Mouse (Mus musculus) stomach, embryonic 16.5 days (tissue): Measurements from ENCODE around the gene Hoxa1. TPM values are rescaled to one million over a fixed set of nuclear protein-coding genes. Genes with fewer than 3 reads are reported as not detected.

Experiments used
- ATAC-seq: fragments of 200-750 bp; cut with Nextera tagmentation; 2 replicates; pipeline ENCODE4 v1.8.0; 2017; ENCODE audit warnings: moderate number of reproducible peaks, moderate TSS enrichment; ENCODE audit not compliant: insufficient read depth, low FRiP score
- H3K27ac ChIP-seq: fragments of 300-500 bp; sonication (generic); 2 replicates; pipeline ENCODE4 v1.5.1; 2014; ENCODE audit warnings: low read length
- H3K27me3 ChIP-seq: fragments of 300-500 bp; sonication (generic); 2 replicates; pipeline ENCODE4 v1.6.1; 2014; ENCODE audit warnings: low read length, control low read depth, mixed read lengths; ENCODE audit not compliant: control insufficient read depth, insufficient read depth
- H3K36me3 ChIP-seq: fragments of 300-500 bp; sonication (generic); 2 replicates; pipeline ENCODE4 v1.6.1; 2014; ENCODE audit warnings: low read length; ENCODE audit not compliant: control insufficient read depth, insufficient read depth
- H3K4me1 ChIP-seq: fragments of 300-500 bp; sonication (generic); 2 replicates; pipeline ENCODE4 v1.6.1; 2014; ENCODE audit warnings: low read length, control low read depth, mixed read lengths; ENCODE audit not compliant: control insufficient read depth, insufficient read depth
- H3K4me2 ChIP-seq: fragments of 300-500 bp; sonication (generic); 2 replicates; pipeline ENCODE4 v1.6.1; 2014; ENCODE audit warnings: low read depth, low read length, mixed read lengths
- H3K4me3 ChIP-seq: fragments of 300-500 bp; sonication (generic); replicated peaks from 2 replicates; pipeline ENCODE4 v1.5.1; 2014; ENCODE audit warnings: mild to moderate bottlenecking, low read length
- H3K9ac ChIP-seq: fragments of 300-500 bp; sonication (generic); 2 replicates; pipeline ENCODE4 v1.6.1; 2014; ENCODE audit warnings: low read length
- H3K9me3 ChIP-seq: fragments of 300-500 bp; sonication (generic); replicated peaks from 2 replicates; pipeline ENCODE4 v1.6.1; 2016; ENCODE audit warnings: low read length, control low read depth; ENCODE audit not compliant: control insufficient read depth
- WGBS: fragments of 180-500 bp; shearing (Covaris S2); extraction: QIAGEN DNeasy Blood & Tissue Kit; methylation state at CpG from one replicate; pipeline ENCODE4 v1.1.7; 2014; 5-methylcytosine and 5-hydroxymethylcytosine counted together
- polyA plus RNA-seq: library from polyadenylated mRNA; unstranded; fragments of >200 nt; fragmentation: Nextera tagmentation; extraction: Ambion mirVana; gene quantifications from 2 replicates; pipeline ENCODE4 v1.2.1, GENCODE M21; 2015

Hoxa1 gene
- polyA plus RNA-seq, 1 experiment from 2014 or later, result 1.4 TPM

DNA sequence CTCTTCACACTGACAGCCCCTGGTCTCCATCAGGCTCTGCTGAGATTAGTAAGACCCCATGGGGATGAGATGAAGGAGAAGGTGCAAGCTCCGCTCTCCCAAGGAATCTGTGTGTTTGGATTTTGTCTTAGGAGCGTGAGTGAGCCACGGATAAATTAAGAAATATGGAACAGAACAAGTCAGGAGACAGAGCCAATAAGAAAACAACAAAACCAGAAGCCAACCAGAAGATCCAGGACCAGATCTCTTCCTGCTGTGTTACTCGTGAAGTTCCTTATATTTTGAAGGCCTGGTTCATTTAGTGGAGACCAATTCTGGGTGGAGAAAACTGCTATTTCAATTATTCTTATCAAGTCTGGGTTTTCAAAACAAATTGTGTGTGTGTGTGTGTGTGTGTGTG is 6.5 kb downstream of the Hoxa1 start:
- Histone ChIP-seq H3K27ac (no peak overlapping the region), H3K4me1 (peaks cover 4% of the 10 kb centered on the region), H3K27me3 (peaks cover 20% of the 10 kb centered on the region), H3K9me3 (no peaks in the 10 kb centered on the region), H3K4me3 (no peak overlapping the region), H3K9ac (no peak overlapping the region), H3K4me2 (no peak overlapping the region), H3K36me3 (no peaks in the 10 kb centered on the region)
- ATAC-seq, result no peak
- WGBS, result 43% methylated on average over 4 of the region's 4 CpGs

DNA sequence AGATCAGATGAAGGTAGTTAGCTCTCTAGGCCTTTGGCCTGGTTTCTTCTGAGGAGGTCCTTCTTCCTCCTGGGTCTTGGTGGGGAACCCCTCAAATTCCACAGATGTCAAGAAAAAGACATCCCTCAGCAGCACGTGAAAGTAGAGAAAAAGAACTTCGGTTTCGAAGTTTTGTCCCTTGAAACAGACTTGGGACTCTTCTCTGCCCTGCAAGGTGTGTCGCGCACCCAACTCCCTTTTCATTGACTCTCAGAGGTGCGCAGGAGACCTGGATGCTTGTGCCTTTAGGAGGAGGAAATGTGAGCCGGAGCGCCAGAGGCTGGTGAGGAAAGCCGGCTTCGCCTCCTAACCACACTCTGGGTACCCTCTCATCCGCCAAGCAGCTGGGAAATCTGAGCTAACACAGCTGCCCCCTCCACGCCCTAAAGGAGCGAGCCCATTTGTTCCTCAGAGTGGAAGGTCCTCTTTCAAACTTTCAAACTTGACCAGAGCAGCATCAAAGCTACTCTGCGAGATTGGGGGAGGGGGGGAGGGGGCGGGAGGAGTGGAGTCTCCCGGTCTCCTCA is 7.6 kb downstream of the Hoxa1 start:
- Histone ChIP-seq H3K27me3 (peaks cover 17% of the 10 kb centered on the region), H3K4me2 (peak overlapping the region; percentile 36), H3K9me3 (no peaks in the 10 kb centered on the region), H3K4me1 (peaks cover 4% of the 10 kb centered on the region), H3K27ac (no peak overlapping the region), H3K9ac (no peak overlapping the region), H3K36me3 (no peaks in the 10 kb centered on the region), H3K4me3 (no peak overlapping the region)
- WGBS, result 17% methylated on average over 16 of the region's 16 CpGs
- ATAC-seq, result no peak

DNA sequence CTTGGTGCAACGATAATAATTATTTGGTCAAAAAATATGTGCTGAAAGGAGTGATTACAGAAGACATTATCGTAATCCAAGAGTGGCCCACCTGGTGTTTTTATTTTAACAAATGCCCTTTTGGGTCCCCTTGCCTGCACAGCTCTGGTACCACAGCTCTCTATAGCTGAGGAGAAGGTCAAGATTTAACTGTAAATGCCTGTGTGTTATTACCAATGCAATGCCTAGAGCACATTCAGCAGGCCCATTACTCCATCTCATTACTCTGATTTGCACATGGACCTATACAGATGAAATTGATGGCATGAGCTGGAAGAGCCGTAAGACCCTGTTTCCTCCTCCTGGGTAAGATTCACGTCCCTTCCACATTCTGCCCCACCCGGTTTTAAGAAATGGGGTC is 19.0 kb downstream of the Hoxa1 start:
- WGBS, result 79% methylated on average over 5 of the region's 5 CpGs
- Histone ChIP-seq H3K9me3 (no peaks in the 10 kb centered on the region), H3K4me2 (no peak overlapping the region), H3K27me3 (no peaks in the 10 kb centered on the region), H3K4me3 (no peak overlapping the region), H3K36me3 (no peaks in the 10 kb centered on the region), H3K9ac (no peak overlapping the region), H3K4me1 (0 out of 2 replicates have a peak, but pooled peaks cover 6% of the 10 kb centered on the region), H3K27ac (no peak overlapping the region)
- no peak for ATAC-seq

DNA sequence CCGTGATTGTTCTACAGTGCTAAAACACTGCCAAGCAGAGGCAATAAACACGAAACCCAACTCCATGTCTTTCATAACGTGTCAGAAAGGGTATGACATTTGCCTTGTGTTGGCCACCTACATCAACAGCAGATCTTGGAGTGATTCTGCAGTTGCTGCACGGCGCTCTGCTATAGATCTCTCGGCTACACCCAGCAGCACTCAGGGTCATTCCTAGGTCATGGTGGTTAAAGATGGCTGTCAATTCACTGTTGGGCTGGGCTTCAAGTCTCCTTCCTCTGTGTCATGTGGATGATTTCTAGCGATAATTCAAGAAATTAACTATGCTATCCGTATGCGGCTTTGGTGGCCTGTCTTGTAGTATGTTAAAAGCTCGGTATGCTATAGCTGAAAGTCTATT is 19.5 kb downstream of the Hoxa1 start:
- Histone ChIP-seq H3K9ac (no peak overlapping the region), H3K4me2 (no peak overlapping the region), H3K4me3 (no peak overlapping the region), H3K27me3 (no peaks in the 10 kb centered on the region), H3K9me3 (no peaks in the 10 kb centered on the region), H3K4me1 (0 out of 2 replicates have a peak, but pooled peaks cover 6% of the 10 kb centered on the region), H3K36me3 (no peaks in the 10 kb centered on the region), H3K27ac (no peak overlapping the region)
- ATAC-seq, result no peak
- WGBS, result 52% methylated on average over 10 of the region's 10 CpGs

DNA sequence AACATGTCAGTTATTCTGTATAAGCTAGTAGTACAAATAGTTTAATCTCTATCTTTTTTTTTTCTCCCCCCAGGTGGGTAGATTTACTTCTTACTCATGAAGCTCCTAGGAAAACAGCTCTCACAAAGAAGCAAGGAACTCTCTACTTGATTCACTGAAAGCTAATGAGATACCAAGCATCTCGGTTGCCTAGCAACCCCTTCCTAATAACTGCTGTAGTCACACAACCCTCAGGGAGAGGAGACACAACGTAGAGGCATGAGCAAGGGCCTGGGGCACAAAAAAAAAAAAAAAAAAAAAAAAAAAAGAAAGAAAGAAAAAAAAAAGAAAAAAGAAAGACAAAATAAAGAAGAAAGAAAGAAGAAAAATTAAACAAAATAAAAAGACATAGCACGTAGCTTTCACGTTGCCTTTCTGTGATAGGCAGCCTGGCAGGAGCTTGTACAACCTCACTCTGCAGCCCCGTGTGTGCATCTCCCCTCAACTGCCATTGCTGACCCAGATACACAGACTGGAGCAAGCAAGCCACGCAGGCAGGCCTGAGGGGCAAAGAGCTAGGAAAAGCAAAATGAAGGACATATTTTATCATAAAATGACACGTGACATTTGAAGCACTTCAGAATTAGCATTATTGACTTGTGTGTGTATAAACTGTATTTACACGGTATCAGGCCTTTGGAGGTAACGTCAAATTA is 20.1 kb downstream of the Hoxa1 start:
- H3K4me2 ChIP-seq, result no peak overlapping the region
- no peaks in the 10 kb centered on the region for H3K9me3 ChIP-seq
- H3K4me1 ChIP-seq, result 0 out of 2 replicates have a peak, but pooled peaks cover 6% of the 10 kb centered on the region
- H3K9ac ChIP-seq, result no peak overlapping the region
- no peak for ATAC-seq
- H3K4me3 ChIP-seq, result no peak overlapping the region
- H3K36me3 ChIP-seq, result no peaks in the 10 kb centered on the region
- WGBS, result 62% methylated on average over 9 of the region's 9 CpGs
- no peaks in the 10 kb centered on the region for H3K27me3 ChIP-seq
- H3K27ac ChIP-seq, result no peak overlapping the region

DNA sequence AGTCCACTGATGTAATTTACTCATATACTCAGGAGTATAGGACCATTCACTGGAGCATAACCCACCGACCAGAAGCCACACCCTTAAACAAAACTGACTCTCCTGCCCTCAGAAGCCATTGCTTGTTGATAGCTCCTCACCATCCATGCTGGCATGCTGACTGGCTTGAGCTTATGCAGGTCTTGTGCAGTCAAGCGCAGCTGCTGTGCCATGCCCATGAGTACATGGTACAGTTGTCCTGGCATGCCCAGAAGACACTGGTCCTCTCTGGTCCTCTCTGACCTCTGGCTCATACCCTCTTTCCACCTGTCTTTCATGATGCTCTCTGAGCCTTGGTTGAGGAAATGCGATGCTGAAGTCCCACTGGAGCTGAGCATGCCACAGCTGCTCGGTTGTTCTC is 34.4 kb downstream of the Hoxa1 start:
- Histone ChIP-seq H3K4me1 (no peaks in the 10 kb centered on the region), H3K27ac (no peak overlapping the region), H3K27me3 (no peaks in the 10 kb centered on the region), H3K4me3 (no peak overlapping the region), H3K9me3 (peaks cover 6% of the 10 kb centered on the region), H3K9ac (no peak overlapping the region), H3K4me2 (no peak overlapping the region), H3K36me3 (no peaks in the 10 kb centered on the region)
- ATAC-seq, result no peak
- WGBS, result 72% methylated on average over 4 of the region's 4 CpGs

DNA sequence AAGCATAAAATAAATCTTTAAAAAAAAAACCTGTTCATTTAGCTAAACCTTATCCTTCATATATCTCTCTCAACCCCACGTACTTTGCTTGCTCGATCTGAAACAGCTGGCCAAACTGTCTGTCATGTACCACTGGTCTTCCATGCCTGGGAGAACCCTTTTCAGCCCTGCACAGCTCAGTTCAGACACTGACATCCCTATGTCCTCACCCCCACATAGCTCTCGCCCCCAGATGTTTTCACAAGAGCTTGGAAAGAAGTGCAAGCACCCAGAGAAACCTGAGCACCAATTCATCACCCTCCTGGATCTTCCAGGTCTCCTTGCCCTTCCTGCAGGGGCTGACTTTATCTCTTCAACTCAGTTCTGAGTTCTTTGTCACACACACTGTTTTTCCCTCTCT is 36.9 kb downstream of the Hoxa1 start:
- no peak overlapping the region for H3K4me2 ChIP-seq
- 53% methylated on average over 3 of the region's 3 CpGs for WGBS
- no peak for ATAC-seq
- H3K9me3 ChIP-seq, result no peaks in the 10 kb centered on the region
- H3K4me1 ChIP-seq, result 0 out of 2 replicates have a peak, but pooled peaks cover 2% of the 10 kb centered on the region
- H3K27ac ChIP-seq, result no peak overlapping the region
- H3K36me3 ChIP-seq, result no peaks in the 10 kb centered on the region
- no peaks in the 10 kb centered on the region for H3K27me3 ChIP-seq
- H3K4me3 ChIP-seq, result no peak overlapping the region
- H3K9ac ChIP-seq, result no peak overlapping the region

DNA sequence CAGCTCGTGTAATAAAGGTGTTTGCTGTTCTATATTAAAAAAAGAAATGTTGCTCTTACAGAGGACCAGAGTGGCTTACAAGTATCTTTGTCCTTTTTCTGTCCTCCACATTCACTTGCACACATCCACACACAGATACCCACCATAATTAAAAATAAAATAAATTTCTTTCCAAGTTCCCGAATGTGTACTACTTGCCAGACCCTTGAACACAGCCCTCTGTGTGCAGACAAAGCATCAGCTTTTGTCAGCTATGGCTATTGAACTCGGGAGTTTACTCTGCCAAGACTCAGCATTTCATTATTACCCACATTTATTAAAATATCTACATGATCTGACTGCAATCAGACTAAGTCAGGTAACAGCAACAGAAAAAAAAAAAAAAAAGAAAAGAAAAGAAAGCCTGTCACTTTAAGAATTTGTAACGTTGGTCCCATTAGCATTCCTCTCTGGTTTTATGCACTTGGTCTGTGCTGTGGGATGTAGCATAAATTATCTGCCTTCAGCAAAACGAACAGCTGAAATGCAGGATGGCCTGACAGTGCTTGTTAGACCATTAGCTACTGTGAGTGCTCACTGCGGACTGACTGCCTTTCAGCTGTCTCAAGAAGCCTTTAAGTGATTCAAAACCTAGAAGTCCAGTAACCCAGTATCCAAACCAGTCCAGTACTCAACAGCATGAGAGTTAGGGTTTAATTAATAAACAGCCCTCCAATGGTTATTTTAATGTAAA is 39.0 kb downstream of the Hoxa1 start:
- no peak for ATAC-seq
- H3K27me3 ChIP-seq, result no peaks in the 10 kb centered on the region
- H3K36me3 ChIP-seq, result no peaks in the 10 kb centered on the region
- H3K4me1 ChIP-seq, result peaks cover 2% of the 10 kb centered on the region; the same call in 1 of the 2 replicates
- H3K9me3 ChIP-seq, result no peaks in the 10 kb centered on the region
- no peak overlapping the region for H3K27ac ChIP-seq
- no peak overlapping the region for H3K4me3 ChIP-seq
- no peak overlapping the region for H3K9ac ChIP-seq
- 25% methylated on average over 6 of the region's 6 CpGs for WGBS
- H3K4me2 ChIP-seq, result no peak overlapping the region

DNA sequence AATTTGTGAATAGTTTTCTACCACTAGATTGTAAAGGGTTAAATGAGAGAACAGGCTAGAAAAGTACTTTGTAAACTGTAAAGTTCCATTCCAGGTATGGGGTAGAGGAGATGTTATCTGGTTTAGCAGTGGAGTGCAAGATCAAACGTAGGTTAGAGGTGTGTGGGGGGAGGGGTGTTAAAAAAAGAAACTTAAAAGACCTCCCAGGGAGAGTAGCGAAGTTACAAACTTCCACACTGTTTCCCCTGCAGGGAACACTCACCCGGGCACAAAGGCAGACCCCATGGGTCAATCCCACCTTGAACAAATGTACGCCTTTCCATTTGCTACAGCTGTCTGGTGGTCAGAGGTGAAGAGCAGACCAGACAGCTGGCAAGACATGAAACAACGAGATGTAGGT is 42.2 kb downstream of the Hoxa1 start:
- Histone ChIP-seq H3K4me3 (no peak overlapping the region), H3K9ac (no peak overlapping the region), H3K36me3 (no peaks in the 10 kb centered on the region), H3K9me3 (no peaks in the 10 kb centered on the region), H3K4me1 (peaks cover 2% of the 10 kb centered on the region; the same call in 1 of the 2 replicates), H3K27ac (no peak overlapping the region), H3K27me3 (no peaks in the 10 kb centered on the region), H3K4me2 (no peak overlapping the region)
- WGBS, result 24% methylated on average over 5 of the region's 5 CpGs
- ATAC-seq, result no peak
